Mouse (Mus musculus) layer of hippocampus, adult 2 months (tissue): ENCODE measurements at regions not wholly inside any gene's neighbourhood (a gene's known extent, or its start where the extent isn't known, plus 50 kb on each side); places are given as distances from the start of the nearest gene placed in this dataset.

Source experiments
- DNase-seq, 2 experiments: peaks; one replicate each; pipeline ENCODE4 v3.0.0; 2022; ENCODE audit warnings: low spot score in 2 of 2
- H3K27ac ChIP-seq: fragments of 200-600 bp; 2 replicates; pipeline ENCODE4 v1.8.1; 2022
- H3K4me3 ChIP-seq: fragments of 200-600 bp; 2 replicates; pipeline ENCODE4 v1.8.1; 2022; ENCODE audit warnings: mild to moderate bottlenecking
- CTCF ChIP-seq: fragments of 200-600 bp; conservative IDR thresholded peaks from 2 replicates; pipeline ENCODE4 v1.8.1; 2022; ENCODE audit warnings: antibody characterized with exemption, mild to moderate bottlenecking, moderate library complexity

DNA sequence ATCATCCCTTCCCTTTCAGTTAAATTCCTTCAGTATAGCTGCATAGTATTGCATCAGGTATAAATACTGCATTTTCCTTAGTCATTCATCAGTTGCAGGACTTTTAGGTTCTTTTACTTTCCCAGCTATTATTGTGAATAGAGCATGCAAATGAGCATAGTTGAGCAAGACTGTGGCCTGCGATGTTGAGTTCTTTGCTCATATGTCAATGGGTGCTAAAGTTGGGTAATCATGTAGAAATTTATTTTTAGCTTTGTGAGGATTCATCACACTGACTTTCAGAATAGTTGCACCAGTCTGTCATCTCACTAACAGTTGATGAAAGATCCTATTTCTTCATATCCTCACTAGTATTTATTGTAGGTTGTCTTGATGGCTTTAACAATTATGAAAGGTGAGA is 380.3 kb upstream of the Arrdc3 start:
- H3K4me3 ChIP-seq = no peak overlapping the region
- TF ChIP-seq CTCF = no peak
- H3K27ac ChIP-seq = no peak overlapping the region
- no peak for DNase-seq

DNA sequence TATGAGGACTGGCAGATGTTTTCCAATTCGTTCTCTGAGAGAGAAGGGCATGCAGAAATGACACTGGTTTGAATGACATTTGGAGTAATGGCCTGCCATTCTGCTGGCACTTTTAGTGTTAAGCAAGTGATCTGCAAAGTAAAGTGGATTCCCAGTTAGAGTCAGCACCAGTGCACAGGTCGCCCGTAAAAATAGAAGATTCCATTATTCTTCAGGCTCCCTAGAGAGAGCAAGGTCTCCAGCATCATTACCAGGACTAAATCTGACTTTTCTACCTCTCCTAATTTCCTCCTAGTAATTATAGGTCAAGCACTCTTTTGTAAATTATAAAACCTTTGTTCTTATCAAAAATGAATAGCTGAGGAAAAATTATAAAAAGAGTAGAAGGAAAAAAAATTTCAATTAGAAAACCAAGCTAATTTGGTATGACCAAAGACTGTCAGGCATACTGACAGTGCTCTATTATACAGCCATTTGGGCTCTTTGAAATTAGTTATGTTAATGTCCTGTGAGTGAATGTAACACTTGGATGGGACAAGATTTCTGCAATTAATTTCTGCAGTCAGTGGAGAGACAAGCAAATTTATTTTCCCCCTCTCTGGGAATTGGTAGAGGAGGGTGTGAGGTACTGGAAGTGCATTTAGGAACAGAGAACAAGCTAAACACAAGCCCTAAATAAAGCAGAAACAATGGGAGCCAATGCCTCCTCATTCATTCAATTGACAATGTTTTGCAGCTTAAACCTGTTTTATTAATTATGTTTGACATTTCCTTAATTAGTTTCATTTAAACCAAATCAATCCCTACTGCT is 368.8 kb upstream of the Arrdc3 start:
- DNase-seq = no peak
- Histone ChIP-seq H3K4me3 (no peak overlapping the region), H3K27ac (no peak overlapping the region)
- TF ChIP-seq CTCF = no peak

DNA sequence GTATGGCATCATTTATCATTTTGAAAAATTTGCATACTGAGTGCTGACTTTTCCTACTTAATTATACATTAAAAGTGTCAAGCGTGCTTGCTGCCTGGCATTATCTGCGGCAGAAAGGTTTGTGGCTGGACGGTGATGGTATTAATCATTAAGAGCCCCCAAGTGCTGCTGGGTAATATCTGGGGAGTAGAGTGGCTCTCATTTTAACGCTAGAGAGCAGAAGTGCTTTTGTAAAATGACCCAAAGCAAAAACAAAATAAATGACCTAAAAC is 368.3 kb upstream of the Arrdc3 start:
- no peak overlapping the region for H3K4me3 ChIP-seq
- H3K27ac ChIP-seq = no peak overlapping the region
- no peak for TF ChIP-seq CTCF
- no peak for DNase-seq

DNA sequence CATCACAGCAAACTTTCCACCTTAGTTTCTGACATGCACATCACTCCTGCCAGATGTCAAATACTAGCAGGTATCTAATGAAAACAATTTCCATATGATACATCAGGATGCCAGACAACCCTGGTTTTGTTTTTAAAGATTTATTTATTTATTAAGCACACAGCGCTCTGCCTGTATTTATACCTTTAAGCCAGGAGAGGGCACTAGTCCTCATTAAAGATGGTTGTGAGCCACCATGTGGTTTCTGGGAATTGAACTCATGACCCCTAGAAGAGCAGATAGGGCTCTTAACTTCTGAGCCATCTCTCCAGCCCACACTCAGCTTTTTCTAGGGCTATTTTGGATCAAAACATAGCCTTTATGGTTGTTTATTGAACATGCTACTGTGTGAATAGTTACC is 364.3 kb upstream of the Arrdc3 start:
- Histone ChIP-seq H3K27ac (no peak overlapping the region), H3K4me3 (no peak overlapping the region)
- TF ChIP-seq CTCF = peak; percentile 32
- DNase-seq = no peak

DNA sequence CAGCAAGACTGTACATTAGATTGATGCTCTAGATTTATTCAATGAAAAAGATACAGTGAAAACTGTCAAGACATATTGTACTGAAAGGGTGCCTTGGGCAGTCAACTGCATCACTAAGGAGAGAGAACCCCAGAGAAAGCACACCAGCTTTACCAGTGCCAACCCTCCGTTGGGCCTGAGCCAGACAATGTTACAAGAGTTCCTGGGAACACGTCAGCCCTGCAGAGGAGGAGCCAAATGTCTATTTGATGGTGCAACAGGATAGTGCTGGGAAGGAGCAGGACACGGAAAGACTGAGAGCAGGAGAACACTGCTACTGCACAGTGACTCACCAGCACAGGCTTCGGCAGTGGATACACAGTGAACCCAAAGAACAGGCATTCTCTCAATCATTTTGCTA is 363.4 kb upstream of the Arrdc3 start:
- DNase-seq = no peak
- Histone ChIP-seq H3K27ac (no peak overlapping the region), H3K4me3 (no peak overlapping the region)
- no peak for TF ChIP-seq CTCF

DNA sequence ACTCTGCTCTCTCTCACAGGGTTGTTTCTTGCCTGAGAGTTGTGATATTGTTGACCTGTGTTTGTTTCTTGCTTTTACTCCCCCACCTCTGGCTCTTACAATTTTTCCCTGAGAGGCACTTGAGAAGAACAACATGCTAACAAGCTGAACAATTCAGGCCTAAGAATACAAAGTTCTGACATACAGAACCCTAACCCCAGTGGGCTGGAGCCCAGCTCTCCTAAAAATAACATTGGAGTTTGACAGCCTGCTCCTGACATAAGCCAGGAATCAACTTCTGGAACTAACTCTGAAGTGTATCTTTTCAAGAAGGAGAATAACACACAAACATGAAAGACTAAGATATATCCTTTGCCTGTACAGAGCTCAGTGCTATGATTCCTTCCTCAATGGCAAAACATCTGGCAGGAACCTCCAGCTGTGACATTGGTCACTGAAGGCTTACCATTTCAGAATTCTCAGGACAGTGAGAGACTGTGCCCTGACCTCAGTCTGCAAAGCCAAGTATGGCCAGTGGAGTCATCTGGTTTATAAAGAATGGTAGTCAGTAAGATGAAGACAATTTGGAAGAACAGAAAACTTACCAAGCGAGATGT is 347.3 kb upstream of the Arrdc3 start:
- no peak for TF ChIP-seq CTCF
- no peak for DNase-seq
- H3K27ac ChIP-seq = no peak overlapping the region

DNA sequence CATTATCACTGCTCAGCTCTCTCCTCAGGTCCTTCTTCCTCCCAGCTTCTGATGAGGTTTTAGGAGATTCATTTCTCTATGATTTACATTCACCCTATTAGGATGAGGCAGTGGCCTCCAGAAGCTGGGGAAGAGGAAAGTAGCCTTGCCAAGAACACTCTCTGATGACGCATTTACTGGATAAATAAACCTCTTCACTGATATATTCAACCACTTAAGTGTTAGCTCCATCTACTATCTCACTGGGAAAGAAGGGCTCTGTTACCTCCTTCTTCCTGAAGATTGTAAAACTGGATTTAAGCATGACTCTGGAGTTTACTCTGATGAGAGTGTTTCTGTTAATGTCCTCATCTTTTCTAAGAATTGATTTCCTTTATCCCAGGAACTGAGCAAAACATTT is 338.2 kb upstream of the Arrdc3 start:
- TF ChIP-seq CTCF = no peak
- Histone ChIP-seq H3K4me3 (no peak overlapping the region), H3K27ac (no peak overlapping the region)
- DNase-seq = no peak

More for the DNA sequence above, 347.3 kb upstream of the Arrdc3 start:
- no peak overlapping the region for H3K4me3 ChIP-seq

DNA sequence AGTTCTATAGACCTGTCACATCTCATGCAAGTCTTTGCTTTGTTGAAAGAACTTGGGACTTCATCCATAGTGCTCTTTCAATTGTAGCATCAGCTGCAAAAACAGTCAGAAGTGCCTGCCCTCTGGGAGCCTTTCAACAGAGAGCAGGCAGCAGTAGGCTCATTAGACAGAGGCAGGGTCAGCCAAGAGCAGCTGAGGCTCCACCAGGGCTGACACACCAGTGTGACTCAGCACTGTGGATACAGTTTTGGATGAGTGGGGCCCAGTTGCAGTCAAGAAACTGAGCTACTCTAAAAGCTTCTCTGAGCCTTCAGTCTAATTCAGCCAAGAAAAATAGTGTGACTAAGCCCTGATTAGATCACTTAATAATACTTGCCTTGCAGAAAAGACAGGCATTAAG is 326.0 kb upstream of the Arrdc3 start:
- no peak for TF ChIP-seq CTCF
- H3K27ac ChIP-seq = no peak overlapping the region
- no peak overlapping the region for H3K4me3 ChIP-seq
- no peak for DNase-seq
